8 mouse cellular contexts compared by ENCODE assay signal in the genomic region with DNA sequence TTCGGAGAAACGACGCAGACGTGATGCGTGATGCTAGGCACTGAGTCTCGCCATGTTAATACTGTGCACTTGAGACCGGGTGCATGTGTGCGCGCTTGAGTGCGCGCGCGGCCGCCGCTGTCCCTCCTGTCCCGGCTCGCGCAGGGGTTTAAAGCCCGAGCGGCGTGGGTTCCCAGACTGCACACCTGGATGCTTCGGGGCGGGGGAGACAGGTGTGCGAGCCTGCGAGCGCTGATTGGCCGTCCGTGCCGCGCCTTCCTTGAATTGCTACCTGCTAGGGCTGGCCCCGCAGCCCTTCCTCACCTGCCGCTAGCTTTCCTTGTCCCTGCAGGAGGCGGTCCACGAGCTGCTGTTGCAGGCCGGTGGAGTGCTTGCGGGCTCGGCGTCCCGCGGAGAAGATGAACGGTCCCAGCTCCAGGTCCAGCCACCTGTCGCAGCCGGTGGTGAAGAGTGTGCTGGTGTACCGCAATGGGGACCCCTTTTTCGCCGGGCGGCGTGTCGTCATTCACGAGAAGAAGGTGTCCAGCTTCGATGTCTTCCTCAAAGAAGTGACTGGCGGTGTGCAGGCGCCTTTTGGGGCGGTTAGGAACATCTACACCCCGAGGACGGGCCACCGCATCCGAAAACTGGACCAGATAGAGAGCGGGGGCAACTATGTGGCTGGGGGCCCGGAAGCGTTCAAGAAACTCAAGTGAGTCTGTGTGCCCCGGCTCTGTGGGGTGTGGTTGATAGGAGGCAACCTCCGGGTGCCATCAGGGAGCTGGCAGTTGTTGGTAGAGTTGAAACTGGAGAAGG. TPM values are rescaled to one million over a fixed set of nuclear protein-coding genes. Genes with fewer than 3 reads are reported as not detected.
A peak's percentile ranks its signal among the peaks of the same experiment; 100 is the strongest.
DNase-seq lines count a peak whose midpoint lies in the region; ATAC-seq and TF ChIP-seq lines count a peak whose summit lies in the region.

Gene Dcdc2a (plus strand): TSS at position 132 of the 795 bp plus-strand sequence.

- no peak for DNase-seq in layer of hippocampus, adult 2 months (ENCODE audit: low spot score in 2 of 2)
- no peak for DNase-seq in layer of hippocampus, adult 9-10 months (ENCODE audit: low spot score)
- peak; percentile 41 for DNase-seq in kidney, postnatal 0 days (ENCODE audit: low spot score)
- DNase-seq in lung, embryonic 14.5 days = peak; percentile 37
- DNase-seq in retina, postnatal 1 day = peak; percentile 61

- no peaks in the 10 kb centered on the region for H3K36me3 ChIP-seq in forebrain, embryonic 16.5 days (ENCODE audit: control insufficient read depth, insufficient read depth)
- 0 out of 2 replicates have a peak, but pooled peaks cover 3% of the 10 kb centered on the region for H3K36me3 ChIP-seq in kidney, postnatal 0 days (ENCODE audit: insufficient read depth, low read length)
- H3K36me3 ChIP-seq in lung, embryonic 14.5 days (ENCODE audit: insufficient read depth) = no peaks in the 10 kb centered on the region

- H3K9me3 ChIP-seq in forebrain, embryonic 16.5 days (ENCODE audit: control insufficient read depth, low read length) = no peaks in the 10 kb centered on the region
- no peaks in the 10 kb centered on the region for H3K9me3 ChIP-seq in kidney, postnatal 0 days (replicated peaks; ENCODE audit: low read length)
- no peaks in the 10 kb centered on the region for H3K9me3 ChIP-seq in lung, embryonic 14.5 days (ENCODE audit: low read depth, low read length)

- peak within 1 kb of the TSS; percentile 50 for H3K9ac ChIP-seq in forebrain, embryonic 16.5 days (replicated peaks; ENCODE audit: low read depth, low read length)
- H3K9ac ChIP-seq in kidney, postnatal 0 days (ENCODE audit: low read depth, low read length) = peak within 1 kb of the TSS; percentile 57
- peak within 1 kb of the TSS; percentile 29 for H3K9ac ChIP-seq in lung, embryonic 14.5 days

- TF ChIP-seq CTCF in layer of hippocampus, adult 2 months (conservative IDR thresholded peaks at IDR 0.05) = no peak
- TF ChIP-seq CTCF in kidney, postnatal 0 days (IDR thresholded peaks at IDR 0.05; ENCODE audit: low read depth) = 0 out of 2 replicates have a peak, but pooled peaks have one; percentile 11
- TF ChIP-seq CTCF in lung, embryonic 14.5 days (IDR thresholded peaks at IDR 0.05; ENCODE audit: low read depth) = no peak

- ATAC-seq in forebrain, embryonic 16.5 days = peak; percentile 69
- peak; percentile 80 for ATAC-seq in kidney, postnatal 0 days (replicated peaks; ENCODE audit: low FRiP score, low read depth)
- ATAC-seq in lung, embryonic 14.5 days (ENCODE audit: insufficient read depth) = peak; percentile 67
- no peak for ATAC-seq in inflammation-experienced regulatory T-cells, adult 6 months

- 0 out of 2 replicates have a peak, but pooled peaks cover 3% of the 10 kb centered on the region for H3K4me1 ChIP-seq in brown adipose tissue, adult 24 weeks (ENCODE audit: control insufficient read depth, insufficient read depth, insufficient read length, low read length)
- H3K4me1 ChIP-seq in forebrain, embryonic 16.5 days (replicated peaks; ENCODE audit: control insufficient read depth, insufficient read depth, low read length) = peaks cover 16% of the 10 kb centered on the region
- peaks cover 7% of the 10 kb centered on the region; the same call in 1 of the 2 replicates for H3K4me1 ChIP-seq in kidney, postnatal 0 days (replicated peaks; ENCODE audit: insufficient read depth, low read length)
- no peaks in the 10 kb centered on the region for H3K4me1 ChIP-seq in lung, embryonic 14.5 days (ENCODE audit: insufficient read depth)

- peaks cover 13% of the 10 kb centered on the region for H3K27me3 ChIP-seq in forebrain, embryonic 16.5 days (replicated peaks; ENCODE audit: control insufficient read depth, insufficient read depth, low read length)
- H3K27me3 ChIP-seq in kidney, postnatal 0 days (ENCODE audit: insufficient read depth, low read length) = no peaks in the 10 kb centered on the region
- peaks cover 24% of the 10 kb centered on the region for H3K27me3 ChIP-seq in lung, embryonic 14.5 days (ENCODE audit: insufficient read depth, low read length)

- peak within 1 kb of the TSS; percentile 74 for H3K4me3 ChIP-seq in layer of hippocampus, adult 2 months
- H3K4me3 ChIP-seq in brown adipose tissue, adult 24 weeks (ENCODE audit: insufficient read depth, low read depth, low read length) = peak within 1 kb of the TSS; percentile 39
- H3K4me3 ChIP-seq in forebrain, embryonic 16.5 days (replicated peaks; ENCODE audit: low read length) = peak within 1 kb of the TSS; percentile 59
- peak within 1 kb of the TSS; percentile 54 for H3K4me3 ChIP-seq in kidney, postnatal 0 days (replicated peaks; ENCODE audit: low read depth, low read length)
- peak within 1 kb of the TSS; percentile 48 for H3K4me3 ChIP-seq in lung, embryonic 14.5 days (ENCODE audit: low read depth, low read length)

- H3K4me2 ChIP-seq in forebrain, embryonic 16.5 days (ENCODE audit: low read length) = peak within 1 kb of the TSS; percentile 97
- peak within 1 kb of the TSS; percentile 77 for H3K4me2 ChIP-seq in kidney, postnatal 0 days (ENCODE audit: low read length)
- H3K4me2 ChIP-seq in lung, embryonic 14.5 days = peak within 1 kb of the TSS; percentile 81

- 4% methylated on average over 63 of the region's 63 CpGs for WGBS in forebrain, embryonic 16.5 days
- WGBS in kidney, postnatal 0 days = 2% methylated on average over 63 of the region's 63 CpGs
- 4% methylated on average over 63 of the region's 63 CpGs for WGBS in lung, embryonic 14.5 days

- H3K27ac ChIP-seq in layer of hippocampus, adult 2 months = peak within 1 kb of the TSS; percentile 80
- H3K27ac ChIP-seq in brown adipose tissue, adult 24 weeks (replicated peaks; ENCODE audit: low read depth, low read length) = no peak within 1 kb of the TSS
- no peak within 1 kb of the TSS for H3K27ac ChIP-seq in forebrain, embryonic 16.5 days (ENCODE audit: low read length)
- H3K27ac ChIP-seq in kidney, postnatal 0 days = peak within 1 kb of the TSS; percentile 67
- H3K27ac ChIP-seq in lung, embryonic 14.5 days (ENCODE audit: low read depth) = no peak within 1 kb of the TSS

RNA-seq across cellular contexts. Expression of gene Dcdc2a, which starts in this region (rescaled TPM):
- 10 to 100 TPM; 11.6 to 17.8 TPM for total RNA-seq in layer of hippocampus, adult 2 months (2021)
- not detected in 2 replicates for polyA plus RNA-seq in brown adipose tissue, adult 24 weeks (2012; ENCODE audit: insufficient read depth, insufficient read length, missing spikeins)
- polyA plus RNA-seq in forebrain, embryonic 16.5 days (2015; fragmentation: Nextera tagmentation; extraction: Ambion mirVana) = 1.4 and 1.9 TPM in 2 replicates
- polyA plus RNA-seq in kidney, postnatal 0 days (2015; fragmentation: Nextera tagmentation; extraction: Ambion mirVana) = 73.7 and 88.5 TPM in 2 replicates
- 0.12 and 0.22 TPM in 2 replicates for polyA plus RNA-seq in lung, embryonic 14.5 days (2014; fragmentation: Nextera tagmentation; extraction: Ambion mirVana)
- polyA plus RNA-seq in inflammation-experienced regulatory T-cells, adult 6 months (2017; shearing (Covaris generic)) = not detected

Comparison
In these comparisons a context has a peak if more than half of its experiments do, and no peak if none do; other contexts are left out.
1. RNA of gene Dcdc2a (polyA plus RNA-seq): 73.7 to 88.5 TPM in kidney, postnatal 0 days; 1.4 to 1.9 TPM in forebrain, embryonic 16.5 days, 0.12 to 0.22 TPM in lung, embryonic 14.5 days, not detected in brown adipose tissue, adult 24 weeks and not detected in inflammation-experienced regulatory T-cells, adult 6 months; every median in the first group is over 10 times any median in the second.
2. Peak in DNase-seq, ATAC-seq, H3K4me3 ChIP-seq, H3K9ac ChIP-seq and H3K4me2 ChIP-seq in lung, embryonic 14.5 days; RNA of the gene not detected or under 1 TPM.
3. DNase-seq: peak in kidney, postnatal 0 days (single experiment) and retina, postnatal 1 day (single experiment); none in layer of hippocampus, adult 2 months (0 of 2) and layer of hippocampus, adult 9-10 months (single experiment).
4. H3K27ac ChIP-seq: peak in layer of hippocampus, adult 2 months (single experiment) and kidney, postnatal 0 days (single experiment); none in brown adipose tissue, adult 24 weeks (single experiment), forebrain, embryonic 16.5 days (single experiment) and lung, embryonic 14.5 days (single experiment).
5. Peak in every context shown above with its lines, with median percentiles within 50 percentile points of each other: H3K4me3 ChIP-seq, H3K4me2 ChIP-seq and H3K9ac ChIP-seq.